Mouse (Mus musculus) mesoderm, embryonic 11.5 days (tissue): Measurements from ENCODE around the gene Crat.

Source experiments
- DNase-seq: peaks from one replicate; pipeline ENCODE4 v3.0.0-alpha.2; 2012; ENCODE audit warnings: low read depth, low spot score

Crat gene

DNA sequence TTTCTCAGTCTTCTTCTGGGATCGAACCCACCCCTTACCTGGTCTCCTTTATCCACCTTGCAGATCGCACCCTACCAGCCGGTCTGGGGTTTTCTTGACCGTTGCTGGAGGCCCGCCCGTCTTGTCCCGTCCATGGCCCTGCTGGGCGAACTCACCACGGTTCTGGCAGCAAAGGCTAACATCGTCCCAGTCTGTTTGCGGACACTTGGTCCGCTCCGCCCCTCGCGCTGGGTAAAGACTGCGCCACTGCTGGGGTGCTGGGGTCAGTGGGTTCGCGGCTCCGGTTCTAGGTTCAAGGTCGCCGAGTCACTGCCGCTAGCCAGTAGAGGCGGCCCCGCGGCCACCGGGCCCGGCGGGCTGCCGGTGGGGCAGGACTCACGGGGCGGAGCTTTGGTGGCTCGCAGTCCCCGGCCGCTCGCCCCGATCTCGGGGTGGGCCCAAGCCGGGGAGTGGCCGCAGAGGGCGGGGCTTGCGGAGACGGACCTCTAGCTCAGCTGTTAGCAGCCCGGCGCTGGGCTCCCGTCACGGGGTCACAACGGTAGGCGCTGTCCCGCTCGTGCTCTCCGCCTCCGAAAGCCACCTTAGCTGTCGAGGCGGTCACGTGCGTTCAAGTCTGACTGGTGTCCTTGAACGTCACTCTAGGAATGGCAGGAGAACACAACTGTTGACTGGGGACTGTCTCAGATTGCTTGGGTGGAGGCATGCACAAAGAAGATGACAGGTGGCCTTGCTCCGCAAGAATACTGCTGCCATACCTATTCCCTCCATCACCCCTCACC lies at the start of gene Crat:
Gene Crat (minus strand): TSS at position 657 of the 779 bp plus-strand sequence.
- peak; percentile 85 for DNase-seq

DNA sequence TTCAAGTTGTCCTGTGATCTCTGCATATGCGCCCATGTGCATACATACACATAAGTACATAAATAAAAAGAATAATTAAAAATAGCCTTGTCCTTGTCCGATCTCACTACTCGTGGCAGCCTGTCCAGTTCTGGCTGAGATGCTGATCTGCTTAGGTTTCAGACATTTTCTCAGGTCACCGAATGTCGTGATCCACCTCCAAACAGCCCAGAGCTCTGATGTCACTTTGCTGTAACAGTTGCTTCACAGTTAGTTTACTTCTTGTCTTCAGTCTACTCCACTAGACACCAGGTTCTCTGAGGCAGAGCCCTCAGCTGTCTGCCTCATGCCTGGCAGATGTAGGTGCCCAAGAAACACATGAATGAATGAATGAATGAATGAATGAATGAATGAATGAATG lies 48.8 kb upstream of the Crat start:
- no peak for DNase-seq

DNA sequence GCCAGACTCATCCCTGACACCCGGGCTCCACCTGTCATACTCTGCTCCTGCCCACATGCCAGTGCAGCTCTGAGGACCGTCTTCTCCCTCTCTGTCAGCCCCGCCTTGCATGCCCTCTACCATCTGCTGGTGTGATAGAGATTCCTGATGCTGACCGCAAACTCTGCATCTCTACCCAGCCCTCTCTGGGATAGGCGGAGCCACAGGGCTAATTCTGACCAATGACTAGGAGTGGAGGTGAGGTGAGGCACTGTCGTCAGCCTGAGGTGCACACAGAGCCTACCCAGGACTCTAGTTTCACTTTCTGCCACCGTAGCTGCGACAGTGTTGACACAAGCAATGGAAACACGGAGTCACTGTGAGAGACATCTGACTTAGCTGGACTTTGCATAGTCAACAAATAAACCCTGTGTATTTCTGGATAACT lies 48.3 kb upstream of the Crat start:
- DNase-seq = peak; percentile 78

DNA sequence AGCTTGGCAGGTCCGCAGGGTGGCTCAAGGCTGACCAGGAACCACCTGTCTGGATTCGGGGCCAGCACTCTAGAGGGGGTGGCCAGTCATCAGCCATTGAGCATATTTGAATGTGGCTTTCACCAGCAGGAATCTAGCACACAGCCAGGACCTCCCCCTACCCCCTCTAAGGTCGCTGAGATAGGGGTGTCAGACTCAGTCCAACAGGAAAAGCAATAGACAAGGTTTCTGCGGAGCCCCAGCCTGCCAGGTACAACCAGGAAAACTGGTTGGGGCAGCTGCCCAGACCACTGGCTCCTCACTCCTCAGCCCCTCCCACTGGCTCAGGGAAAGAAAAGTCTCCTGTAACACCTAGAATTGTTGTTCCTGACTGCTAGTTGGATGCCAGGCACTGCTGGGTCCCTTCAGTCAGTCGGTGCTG lies 47.7 kb upstream of the Crat start:
- DNase-seq = no peak

DNA sequence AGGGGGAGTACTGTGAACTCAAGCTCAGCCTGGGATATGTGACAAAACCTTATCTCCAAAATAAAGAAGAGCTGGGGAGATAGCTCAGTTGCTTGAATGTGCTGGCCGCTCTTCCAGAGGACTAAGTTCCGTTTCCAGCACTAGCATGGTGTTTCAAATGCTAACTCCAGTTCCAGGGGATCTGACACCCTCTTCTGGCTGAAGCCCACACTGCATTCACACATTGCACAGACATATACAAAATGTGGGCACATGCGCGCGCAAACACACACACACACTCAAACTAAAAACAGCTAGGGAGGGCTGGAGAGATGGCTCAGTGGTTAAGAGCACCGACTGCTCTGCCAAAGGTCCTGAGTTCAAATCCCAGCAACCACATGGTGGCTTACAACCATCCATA lies 43.6 kb upstream of the Crat start:
- DNase-seq = no peak

DNA sequence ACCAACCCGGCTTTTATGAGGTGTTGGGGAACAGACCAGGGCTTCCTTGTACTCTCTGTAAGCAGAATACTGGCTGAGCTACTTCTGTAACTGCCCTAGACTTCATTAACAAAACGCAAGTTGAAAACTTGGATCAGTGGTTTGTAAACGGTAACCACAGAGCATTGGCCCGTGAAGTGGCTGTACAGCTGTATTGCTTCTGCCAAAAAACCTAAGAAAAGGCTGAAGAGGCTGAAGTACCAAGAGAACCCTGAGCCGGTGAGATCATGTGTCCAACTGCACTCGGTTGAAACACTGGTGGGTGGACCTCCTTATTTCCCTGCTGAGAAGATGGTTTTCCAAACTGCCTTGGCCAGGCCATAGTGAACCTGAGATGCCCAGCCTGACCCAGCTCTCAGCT lies 42.7 kb upstream of the Crat start:
- DNase-seq = no peak

DNA sequence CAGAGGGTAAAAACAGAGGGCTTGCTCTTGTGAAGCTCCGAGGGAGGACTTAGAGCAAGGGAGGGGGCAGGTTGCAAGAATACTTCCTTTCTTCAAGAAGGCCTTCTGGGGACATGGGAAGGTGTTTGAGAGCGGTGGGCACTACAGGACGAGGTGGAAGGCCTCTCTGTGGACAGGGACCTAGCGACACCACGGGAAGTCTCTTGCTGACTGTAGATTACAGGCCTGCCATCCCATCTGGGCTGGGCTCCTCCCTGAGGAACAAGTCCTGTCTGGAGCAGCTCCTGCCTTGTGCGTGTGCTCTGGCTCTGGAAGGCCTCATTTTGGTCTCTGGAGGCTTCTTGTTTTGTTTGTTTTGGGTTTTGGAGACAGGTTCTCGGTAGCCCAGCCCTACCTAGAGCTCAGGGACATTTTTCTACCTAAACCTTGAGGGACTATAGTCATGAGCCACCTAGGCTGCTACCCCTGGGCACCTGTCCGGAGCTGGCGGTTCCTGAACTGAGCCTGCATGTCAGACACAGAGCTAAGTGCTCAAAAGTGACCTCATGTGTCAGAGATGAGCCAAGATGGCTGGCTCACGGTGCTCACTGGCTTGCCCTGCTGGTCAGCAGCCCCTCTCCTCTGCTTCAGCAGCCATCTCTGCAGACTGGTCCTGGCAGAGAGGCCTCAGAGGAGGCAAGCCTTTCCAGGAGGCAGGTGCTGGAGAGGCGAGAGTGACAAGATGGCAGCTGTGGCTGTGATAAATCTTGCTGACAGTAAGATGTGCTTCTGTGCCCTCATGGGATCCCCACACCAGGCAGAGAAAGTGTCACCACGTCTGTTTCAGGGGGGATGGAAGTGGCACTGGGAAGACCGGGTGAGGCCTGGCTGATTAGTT lies 40.7 kb upstream of the Crat start:
- DNase-seq = no peak

DNA sequence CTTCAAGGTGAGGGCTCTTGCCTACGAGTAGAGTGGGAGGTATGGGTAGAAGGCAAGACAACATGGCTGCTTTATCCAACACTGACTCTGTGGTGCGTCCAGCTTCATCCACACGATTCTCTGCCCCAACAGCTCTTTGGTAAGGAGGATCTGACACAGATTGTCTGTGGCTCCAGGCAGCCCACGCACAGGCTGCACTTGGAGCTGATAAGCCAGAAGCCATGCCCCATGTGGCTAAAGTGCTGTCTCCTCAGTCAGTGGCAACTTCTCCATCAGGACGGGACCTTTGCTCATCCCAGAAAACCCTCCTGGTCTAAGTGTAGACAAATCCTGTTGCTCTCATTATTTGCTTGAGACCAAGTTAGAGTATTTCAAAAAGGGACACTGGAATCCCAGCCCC lies 39.0 kb upstream of the Crat start:
- DNase-seq = no peak

DNA sequence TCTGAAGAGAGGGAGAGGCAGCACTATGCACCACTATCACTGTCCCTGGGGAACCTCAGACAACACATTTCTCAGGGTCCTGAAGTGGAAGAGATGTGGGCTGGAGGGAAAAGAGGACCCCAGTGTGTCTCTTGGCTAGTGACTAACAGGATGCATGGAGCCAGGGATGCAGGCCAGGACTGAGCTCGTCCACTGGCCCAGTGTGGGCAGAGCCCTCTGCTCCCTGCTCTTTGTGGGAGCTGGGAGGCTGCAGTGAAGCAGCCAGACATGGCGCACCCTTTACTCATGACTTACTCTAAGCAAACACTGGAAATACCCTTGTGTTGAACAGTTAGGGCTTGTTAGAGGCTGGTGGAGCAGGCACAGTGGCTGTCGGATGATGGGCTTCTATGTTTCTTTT lies 38.0 kb upstream of the Crat start:
- no peak for DNase-seq

DNA sequence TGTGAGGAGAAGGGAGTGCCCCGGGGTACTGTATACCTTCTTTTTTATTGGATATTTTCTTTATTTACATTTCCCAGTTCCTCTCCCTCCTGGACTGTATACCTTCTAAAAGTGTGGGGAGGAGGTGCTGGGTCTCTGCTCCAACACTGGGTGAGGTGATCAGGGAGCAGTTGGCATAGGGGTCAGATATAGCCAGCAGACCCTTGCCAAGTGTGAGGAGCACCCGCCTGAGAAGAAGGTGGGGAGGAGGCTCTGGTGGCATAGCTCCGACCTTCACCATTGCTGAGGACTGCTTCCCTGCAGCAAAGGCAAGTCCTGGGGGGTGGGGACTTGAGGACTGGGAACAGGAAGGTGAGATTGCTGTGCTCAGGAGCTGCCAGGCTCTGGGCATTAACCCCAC lies 35.9 kb upstream of the Crat start:
- DNase-seq = no peak

DNA sequence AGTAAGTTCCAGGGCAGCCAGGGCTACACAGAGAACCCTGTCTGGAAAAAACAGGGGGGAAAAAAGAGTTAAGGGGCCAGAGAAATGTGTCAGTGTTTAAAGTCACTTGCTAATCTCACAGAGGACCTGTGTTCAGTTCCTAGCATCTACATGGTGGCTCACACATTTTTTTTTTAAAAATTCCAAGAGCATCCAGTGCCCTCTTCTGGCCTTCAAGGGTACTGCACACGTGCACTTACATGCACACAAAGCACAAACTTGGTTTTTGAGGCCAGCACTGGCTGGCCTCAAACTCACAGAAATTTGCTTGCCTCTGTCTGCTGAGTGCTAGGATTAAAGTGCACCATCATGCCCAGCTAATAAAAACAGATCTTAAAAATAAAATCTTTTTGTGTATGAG lies 34.9 kb upstream of the Crat start:
- no peak for DNase-seq

DNA sequence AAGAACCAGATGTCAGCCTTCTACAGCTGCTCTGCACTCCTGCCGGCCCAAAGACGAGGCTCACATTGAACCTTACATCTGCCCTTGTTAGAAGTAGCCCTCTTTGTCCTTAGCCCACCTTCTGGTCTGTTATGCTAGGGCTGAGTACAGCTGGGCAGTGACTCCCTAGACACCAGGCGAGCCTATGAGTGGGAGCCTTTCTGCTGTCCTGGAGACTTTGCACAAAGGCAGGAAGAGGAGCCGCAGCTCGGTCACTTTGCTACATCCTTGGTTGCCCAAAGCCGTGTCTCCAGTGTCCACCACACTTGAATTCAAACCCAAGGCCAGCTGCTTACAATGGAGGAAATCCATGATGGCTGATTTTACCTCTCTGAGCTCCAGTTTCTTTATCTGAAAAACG lies 32.8 kb upstream of the Crat start:
- no peak for DNase-seq

DNA sequence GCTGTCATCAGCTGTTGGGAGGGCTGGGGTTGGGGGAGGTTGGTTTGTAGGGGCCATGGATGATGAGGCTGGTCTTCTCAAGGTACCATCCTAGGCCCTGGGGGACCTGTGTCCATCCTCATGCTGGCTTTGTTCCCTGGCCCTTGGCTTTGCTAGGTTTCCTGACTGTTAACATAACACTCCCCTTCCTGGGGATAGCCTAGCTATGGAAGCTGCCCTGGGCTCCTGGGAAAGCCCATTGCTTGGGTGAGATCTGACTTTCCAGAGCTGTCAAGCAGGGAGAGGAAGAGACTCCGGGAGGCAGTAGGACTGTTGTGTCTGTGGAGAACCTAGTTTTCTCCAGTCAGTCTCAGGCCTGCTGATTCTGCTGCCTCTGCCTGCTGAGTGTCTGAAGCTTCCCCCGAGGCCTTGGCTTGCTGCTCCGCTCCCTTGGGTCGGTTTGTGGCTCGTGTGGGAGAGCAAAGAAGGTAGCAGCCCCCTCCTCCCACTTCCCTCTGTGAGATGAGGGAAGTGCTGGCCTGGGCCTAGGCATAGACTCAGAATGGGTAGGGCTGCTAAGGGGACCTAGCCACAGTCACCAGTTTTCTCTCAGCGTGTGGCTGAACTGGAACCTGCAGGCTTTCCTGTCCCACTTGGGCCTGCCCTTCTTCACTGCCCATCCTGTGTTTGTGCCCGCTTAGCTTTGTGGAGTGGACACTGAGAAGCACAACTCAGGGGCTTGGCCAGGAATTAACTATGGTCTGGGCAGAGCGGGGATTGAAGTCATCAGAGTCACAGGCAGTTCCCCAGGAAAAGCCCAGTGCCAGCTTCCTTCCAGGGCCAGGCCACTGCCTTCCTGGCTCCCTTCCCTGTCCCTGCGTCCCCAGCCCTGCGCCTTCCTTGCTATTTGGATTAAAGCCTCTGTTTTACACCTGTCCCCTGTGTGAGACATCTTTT lies 31.5 kb upstream of the Crat start:
- DNase-seq = no peak

DNA sequence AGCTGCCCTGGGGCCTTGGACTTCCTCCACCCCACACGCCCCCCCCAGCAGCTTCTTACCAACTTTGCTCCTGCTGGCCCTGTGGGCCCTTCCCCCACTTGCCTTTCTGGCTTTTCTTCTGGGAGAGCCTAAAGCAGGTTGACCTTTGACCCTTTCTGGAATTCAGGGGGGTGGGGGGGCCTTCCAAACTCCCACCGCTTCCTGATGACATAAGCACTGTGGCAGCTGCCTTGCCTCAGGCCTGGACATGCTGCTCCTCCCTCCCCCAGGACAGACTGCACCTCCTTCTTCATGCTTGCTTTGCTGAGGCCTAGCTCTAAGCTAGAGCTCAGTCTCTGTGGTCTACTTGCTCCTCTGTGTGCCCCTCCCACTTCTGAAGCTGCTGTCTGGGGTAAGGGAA lies 29.7 kb upstream of the Crat start:
- peak; percentile 87 for DNase-seq

DNA sequence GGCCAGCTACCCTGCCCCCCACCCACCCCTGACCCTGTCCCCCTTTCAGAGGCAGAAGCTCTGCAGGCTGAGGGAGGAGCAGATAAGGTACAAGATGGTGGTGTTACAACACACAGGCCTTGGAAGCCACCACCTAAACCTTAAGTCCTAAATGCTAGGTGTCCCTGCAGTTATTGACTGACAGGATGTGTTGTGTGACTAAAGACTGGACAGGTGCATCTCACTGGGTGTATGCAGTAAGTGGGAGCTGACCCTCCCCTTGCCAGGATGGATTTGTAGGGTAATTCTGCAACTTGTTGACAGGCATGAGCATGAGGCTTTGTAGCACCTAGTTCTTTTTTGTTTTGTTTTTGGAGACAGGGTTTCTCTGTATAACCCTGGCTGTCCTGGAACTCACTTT lies 28.8 kb upstream of the Crat start:
- no peak for DNase-seq

DNA sequence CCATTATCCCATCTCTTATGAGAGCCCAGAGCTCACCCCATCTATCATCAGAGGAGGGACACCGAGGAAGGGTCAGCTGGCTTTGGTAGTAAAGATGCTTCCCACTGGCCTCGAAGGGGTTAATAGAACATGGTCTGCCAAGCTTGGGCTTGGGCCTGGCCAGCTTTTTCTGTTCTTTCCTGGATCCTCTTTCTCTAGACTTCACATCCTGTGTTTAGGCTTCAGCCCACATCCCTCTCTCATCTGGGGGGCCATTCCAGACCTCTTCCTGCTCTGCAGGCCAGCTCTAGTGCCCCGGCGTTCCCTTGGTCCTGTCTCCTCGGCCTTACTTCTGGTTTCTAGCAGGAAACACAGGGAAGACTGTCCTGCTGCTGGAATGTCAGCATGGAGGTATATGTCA lies 28.4 kb upstream of the Crat start:
- no peak for DNase-seq

DNA sequence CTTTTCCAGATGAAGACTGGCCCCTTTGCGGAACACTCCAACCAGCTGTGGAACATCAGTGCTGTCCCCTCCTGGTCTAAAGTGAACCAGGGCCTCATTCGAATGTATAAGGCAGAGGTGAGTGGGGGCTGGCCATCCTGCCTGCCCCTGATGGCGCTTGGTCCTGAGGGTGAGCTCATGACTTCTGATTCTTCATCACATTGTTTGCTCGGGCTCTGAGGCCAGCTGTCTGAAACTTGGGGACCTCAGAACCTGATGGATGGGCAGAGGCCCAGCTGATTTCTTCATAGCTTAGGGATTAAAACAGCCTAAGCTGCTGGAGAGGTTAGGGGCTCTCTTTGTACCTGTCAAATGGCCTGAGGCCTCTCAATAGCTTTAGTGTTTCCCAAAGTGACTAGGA lies 27.7 kb upstream of the Crat start:
- no peak for DNase-seq

DNA sequence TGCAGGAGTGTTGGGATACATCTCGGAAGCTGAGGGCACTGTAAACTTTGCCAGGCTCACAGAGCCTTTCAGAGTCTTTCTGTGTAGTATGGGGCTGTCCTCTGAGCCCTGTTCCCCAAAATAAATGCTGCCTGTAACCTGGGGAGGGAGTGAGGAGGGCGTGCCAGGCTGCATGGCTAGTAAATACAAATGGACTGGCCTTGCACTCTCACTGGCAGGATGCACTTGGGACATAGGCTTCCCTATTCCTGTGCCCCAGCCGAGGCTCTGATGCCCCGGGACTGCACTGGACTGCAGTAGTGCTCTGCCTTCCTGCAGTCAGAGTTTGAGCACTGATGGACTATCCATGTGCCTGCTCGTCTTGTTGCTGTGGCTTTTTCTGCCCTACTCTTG lies 26.9 kb upstream of the Crat start:
- no peak for DNase-seq

DNA sequence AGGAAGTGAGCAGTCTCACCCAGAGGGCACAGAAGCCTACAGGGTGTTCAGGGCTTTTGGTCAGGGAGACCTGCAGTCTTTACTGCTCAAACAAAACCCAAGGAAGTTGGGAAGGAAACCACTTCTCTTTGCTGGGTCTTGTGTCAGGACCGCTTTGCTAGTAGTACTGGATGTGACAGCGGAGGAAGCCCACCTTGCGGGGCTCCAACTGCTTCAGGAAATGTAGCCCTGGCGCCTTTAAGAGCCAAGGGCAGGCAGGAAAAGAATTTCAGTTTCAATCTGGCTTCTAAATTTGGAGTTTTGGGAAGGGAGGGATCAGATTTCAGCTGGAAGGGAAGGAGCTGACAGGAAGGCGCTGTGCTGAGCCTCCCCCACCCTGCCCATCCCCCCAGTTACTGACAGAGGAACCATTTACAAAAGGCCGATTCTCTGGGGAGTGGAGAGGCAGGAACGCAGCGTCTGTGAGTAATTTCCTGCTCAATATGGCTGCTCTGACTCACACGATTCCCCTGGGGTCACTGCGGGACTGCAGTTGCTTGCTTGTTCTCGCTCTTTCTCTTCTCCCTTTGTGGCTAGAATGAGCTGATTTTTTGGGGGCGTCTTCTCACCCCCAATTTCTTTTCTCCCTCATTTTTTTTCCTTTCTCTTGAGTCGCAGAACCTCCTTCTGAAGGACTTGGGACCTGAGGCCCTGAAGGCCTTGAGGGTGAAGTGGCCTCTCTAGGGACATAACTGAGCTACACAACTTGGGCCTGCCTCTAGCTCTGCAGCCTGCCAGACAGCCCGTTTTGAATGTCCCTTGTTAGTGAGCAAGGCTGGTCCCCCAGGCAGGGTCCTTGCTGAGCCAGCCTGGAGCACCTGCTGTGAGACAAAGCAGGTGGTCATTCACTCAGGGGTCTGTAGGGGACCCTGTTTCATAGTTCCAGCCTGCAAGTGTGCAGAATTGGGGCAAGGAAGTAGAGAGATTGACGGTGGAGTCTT lies 26.2 kb upstream of the Crat start:
- peak; percentile 99 for DNase-seq

DNA sequence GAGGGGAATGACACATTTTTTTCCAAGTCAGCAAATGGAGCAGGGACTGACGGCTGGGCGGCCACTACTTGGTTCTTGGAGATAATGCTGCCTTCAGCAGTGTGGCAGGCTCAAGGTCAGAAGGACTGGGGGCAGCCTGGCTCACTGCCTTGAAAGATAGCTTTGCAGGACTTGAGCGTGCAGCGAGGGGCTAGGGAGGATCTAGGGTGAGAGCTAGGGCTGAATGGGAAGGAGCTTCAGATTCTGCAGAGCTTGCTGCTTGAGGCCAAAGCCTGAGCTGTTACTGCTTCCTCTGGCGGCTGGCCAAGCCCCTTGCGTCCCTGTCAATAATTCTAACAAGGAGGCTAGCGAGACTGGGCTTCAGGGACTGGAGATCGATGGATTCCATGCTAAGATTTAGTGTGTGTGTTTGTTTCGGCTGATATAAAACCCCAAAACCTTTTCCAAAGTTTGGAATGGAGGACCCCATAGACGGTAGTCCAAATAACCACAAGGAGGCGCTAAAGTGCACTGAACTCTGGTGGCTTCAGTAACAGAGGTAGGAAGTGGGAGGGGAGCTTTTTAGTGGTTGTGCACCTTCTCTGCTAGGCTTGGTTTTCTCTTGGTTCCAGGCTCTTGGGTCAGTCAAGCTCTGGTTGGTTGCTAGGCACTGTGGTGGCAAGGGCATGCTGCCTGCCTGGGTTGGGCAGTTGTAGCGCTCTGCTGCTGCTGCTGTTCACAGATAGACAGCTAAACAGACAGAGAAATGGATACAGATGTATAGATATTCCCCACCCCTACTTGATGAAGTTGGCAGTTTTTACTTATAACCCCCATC lies 25.3 kb upstream of the Crat start:
- peak; percentile 89 for DNase-seq
